Mouse (Mus musculus) adrenal gland, adult 2 months (tissue): ENCODE results near the gene Btbd35f9. TPM values are rescaled to one million over a fixed set of nuclear protein-coding genes. Genes with fewer than 3 reads are reported as not detected.
"Not testable (repeated sequence)": the region's sequence is repeated elsewhere in the genome, so short reads cannot be mapped to it uniquely, and the experiment has no call there.

ENCODE experiments used
- DNase-seq: peaks from one replicate; pipeline ENCODE4 v3.0.0; 2021
- long read RNA-seq: library from polyadenylated mRNA; stranded (forward); transcript quantifications from one replicate; pipeline ENCODE4 v2.0.0, GENCODE M21; 2021
- polyA plus RNA-seq: library from polyadenylated mRNA; depleted of rRNA; stranded (reverse); fragments of >200 nt; gene quantifications from 2 replicates; pipeline ENCODE4 v1.2.3, GENCODE M21; 2012; rRNA removed
- total RNA-seq, 2 experiments: library from RNA; stranded (reverse); gene quantifications; 2 replicates each; pipeline ENCODE4 v1.2.3; 2021

The Btbd35f9 gene
- total RNA-seq (not detected), polyA plus RNA-seq (not detected in 2 replicates)
- long read RNA-seq, result 0 reads

- not testable (repeated sequence) for DNase-seq
These were observed at the start of gene Btbd35f9 for GRCm38 (mm10) chrX:34161399-34161798. Gene Btbd35f9 (minus strand): TSS chrX:34161499.

Other genes starting within 250 kb of the Btbd35f9 start
- not detected for gene Btbd35f6, start 205.0 kb downstream of the Btbd35f9 start, total RNA-seq
- gene Btbd35f6, start 205.0 kb downstream of the Btbd35f9 start, polyA plus RNA-seq, result not detected in 2 replicates
- not detected for gene Gm21870, start 174.7 kb downstream of the Btbd35f9 start, total RNA-seq
- not detected in 2 replicates for gene Gm21870, start 174.7 kb downstream of the Btbd35f9 start, polyA plus RNA-seq
- not detected for gene Spin2g, start 77.2 kb upstream of the Btbd35f9 start, total RNA-seq
- not detected in 2 replicates for gene Spin2g, start 77.2 kb upstream of the Btbd35f9 start, polyA plus RNA-seq